Mouse (Mus musculus) ES-E14 (cell line): ENCODE measurements around the gene Macrod2. TPM values are rescaled to one million over a fixed set of nuclear protein-coding genes. Genes with fewer than 3 reads are reported as not detected.

Experiments
- DNase-seq: peaks from one replicate; pipeline ENCODE4 v3.0.0-alpha.2; 2013; ENCODE audit warnings: low read depth, low spot score
- H3K27ac ChIP-seq: 2 replicates; pipeline ENCODE4 v1.5.1; 2012; ENCODE audit warnings: low read depth, mild to moderate bottlenecking, low read length, moderate library complexity, mixed read lengths; ENCODE audit not compliant: poor library complexity, insufficient read depth, severe bottlenecking
- H3K36me3 ChIP-seq: 2 replicates; pipeline ENCODE4 v1.6.1; 2012; ENCODE audit warnings: mild to moderate bottlenecking, low read length, moderate library complexity, mixed read lengths; ENCODE audit not compliant: control insufficient read depth, poor library complexity, insufficient read depth, severe bottlenecking
- H3K4me1 ChIP-seq, 2 experiments: fragments of 150-350 bp in 1 of 2; sonication (generic) in 1 of 2; 2 replicates each; pipeline ENCODE4 v1.6.1; 2012; ENCODE audit warnings: low read length in 2 of 2, mild to moderate bottlenecking in 1 of 2, mixed read lengths in 1 of 2; ENCODE audit not compliant: control insufficient read depth in 2 of 2, insufficient read depth in 2 of 2, poor library complexity in 1 of 2
- H3K4me3 ChIP-seq, 2 experiments: fragments of 150-350 bp in 1 of 2; sonication (generic) in 1 of 2; 2 replicates each; pipeline ENCODE4 v1.5.1; 2012; ENCODE audit warnings: low read length in 2 of 2, low read depth in 1 of 2, mild to moderate bottlenecking in 1 of 2, mixed read lengths in 1 of 2; ENCODE audit not compliant: insufficient read depth in 1 of 2, poor library complexity in 1 of 2, severe bottlenecking in 1 of 2
- H3K9ac ChIP-seq: 2 replicates; pipeline ENCODE4 v1.6.1; 2012; ENCODE audit warnings: low read depth, mild to moderate bottlenecking, low read length, mixed read lengths; ENCODE audit not compliant: poor library complexity, insufficient read depth, severe bottlenecking
- H3K9me3 ChIP-seq: fragments of 150-350 bp; sonication (generic); 2 replicates; pipeline ENCODE4 v1.6.1; 2012; ENCODE audit warnings: low read depth, mild to moderate bottlenecking, low read length; ENCODE audit not compliant: control insufficient read depth, insufficient read depth
- CHD2 ChIP-seq: IDR thresholded peaks from 2 replicates; pipeline ENCODE4 v1.6.1; 2014; ENCODE audit warnings: mild to moderate bottlenecking, low read depth, low read length, inconsistent platforms
- HCFC1 ChIP-seq: IDR thresholded peaks from 2 replicates; pipeline ENCODE4 v1.6.1; 2012; ENCODE audit warnings: low read length, inconsistent platforms, borderline replicate concordance; ENCODE audit not compliant: insufficient read depth
- MAFK ChIP-seq: IDR thresholded peaks from 2 replicates; pipeline ENCODE4 v1.6.1; 2014; ENCODE audit warnings: mild to moderate bottlenecking, low read depth, low read length, inconsistent platforms; ENCODE audit not compliant: insufficient read depth
- ZC3H11A ChIP-seq: IDR thresholded peaks from 2 replicates; pipeline ENCODE4 v1.6.1; 2012; ENCODE audit warnings: low read depth, mild to moderate bottlenecking, inconsistent platforms, low read length, borderline replicate concordance
- ZNF384 ChIP-seq: IDR thresholded peaks from 2 replicates; pipeline ENCODE4 v1.6.1; 2012; ENCODE audit warnings: low read depth, low read length, inconsistent platforms
- in situ Hi-C, 2 experiments: fragments of 600-800 bp; cut with MboI; formaldehyde crosslinking; loops; one replicate each; pipeline ENCODE4 v1.15.1; 2025; ENCODE audit warnings: low sequenced_read_pairs in 2 of 2, inconsistent platforms in 1 of 2; ENCODE audit not compliant: unreplicated experiment in 2 of 2
- total RNA-seq: library from RNA; depleted of rRNA; stranded (reverse); fragments of 300-350 nt; gene quantifications from 2 replicates; pipeline ENCODE4 v1.2.3, GENCODE M21; 2012

The Macrod2 gene
- total RNA-seq, 1 experiment: 12.7 TPM

DNA sequence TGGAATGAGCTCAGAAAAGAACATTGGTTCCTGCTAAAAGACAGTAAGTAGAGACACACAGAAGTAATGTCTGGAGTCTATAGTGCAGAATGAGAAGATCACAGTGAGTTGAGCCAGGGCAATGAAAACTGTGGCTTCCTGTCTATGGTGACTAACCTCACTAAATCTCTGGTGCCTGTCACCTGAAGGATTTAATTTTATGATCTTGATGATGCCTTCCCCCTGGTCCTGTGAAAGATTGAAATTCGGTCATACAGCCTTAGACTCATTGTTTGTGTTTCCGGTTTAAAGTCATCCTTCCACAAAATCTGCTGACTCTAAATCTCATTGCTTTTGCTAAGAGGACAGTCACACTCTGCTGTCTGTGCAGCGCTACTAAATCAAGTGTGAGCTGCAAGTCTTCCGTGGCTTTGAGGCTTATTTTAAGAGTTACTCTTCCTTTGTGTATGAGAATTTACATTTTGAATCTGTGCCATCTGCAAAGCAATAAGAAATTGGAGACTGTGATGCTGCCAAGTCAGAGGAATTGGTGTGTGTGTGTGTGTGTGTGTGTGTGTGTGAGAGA is 1836.0 kb downstream of the Macrod2 start:
- H3K9me3 ChIP-seq: no peaks in the 10 kb centered on the region
- no peak overlapping the region for H3K27ac ChIP-seq
- H3K4me1 ChIP-seq: no peaks in the 10 kb centered on the region
- no peak overlapping the region for H3K4me3 ChIP-seq
- no peak overlapping the region for H3K9ac ChIP-seq
- in situ Hi-C loops: no loop called here
- DNase-seq: no peak
- no peak for TF ChIP-seq ZC3H11A
- TF ChIP-seq HCFC1: no peak
- TF ChIP-seq ZNF384: no peak
- H3K36me3 ChIP-seq: no peaks in the 10 kb centered on the region

GRCm38 (mm10) chr2:142232828-142233227 is 1837.7 kb downstream of the Macrod2 start:
- no peak for DNase-seq
- no peak overlapping the region for H3K4me3 ChIP-seq
- H3K4me1 ChIP-seq: no peaks in the 10 kb centered on the region
- no peak overlapping the region for H3K9ac ChIP-seq
- no peak overlapping the region for H3K27ac ChIP-seq
- no peaks in the 10 kb centered on the region for H3K36me3 ChIP-seq
- no peaks in the 10 kb centered on the region for H3K9me3 ChIP-seq
- in situ Hi-C loops: no loop called here
- TF ChIP-seq ZC3H11A (no peak), MAFK (no peak), HCFC1 (no peak), CHD2 (no peak), ZNF384 (no peak)

DNA sequence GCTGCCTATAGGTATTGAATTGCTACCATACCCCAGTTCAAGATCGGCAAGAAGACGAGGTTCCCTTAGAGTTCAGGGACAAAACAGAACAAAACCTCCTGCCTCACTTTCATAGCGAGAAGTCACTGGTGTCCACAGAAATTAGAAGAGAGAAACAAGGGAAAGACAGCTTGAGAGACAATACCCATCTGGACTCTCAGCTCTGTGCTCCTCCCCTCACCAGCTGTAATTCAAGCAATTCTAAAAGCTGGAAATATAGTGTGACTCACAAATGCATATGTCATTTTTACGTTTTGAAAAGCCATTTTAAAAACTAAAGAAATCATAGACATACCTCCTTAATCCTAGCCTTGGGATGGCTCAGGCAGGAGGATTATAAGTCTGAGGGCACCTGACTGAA is 1848.4 kb downstream of the Macrod2 start:
- in situ Hi-C loops: no loop called here
- Histone ChIP-seq H3K9me3 (no peaks in the 10 kb centered on the region), H3K27ac (no peak overlapping the region), H3K9ac (no peak overlapping the region), H3K4me3 (no peak overlapping the region), H3K36me3 (no peaks in the 10 kb centered on the region), H3K4me1 (no peaks in the 10 kb centered on the region)
- TF ChIP-seq MAFK (no peak), ZC3H11A (no peak), CHD2 (no peak), ZNF384 (no peak), HCFC1 (no peak)
- no peak for DNase-seq

GRCm38 (mm10) chr2:142250383-142250782 is 1855.3 kb downstream of the Macrod2 start:
- H3K9ac ChIP-seq: no peak overlapping the region
- H3K27ac ChIP-seq: no peak overlapping the region
- TF ChIP-seq MAFK (no peak), ZC3H11A (no peak), CHD2 (no peak), HCFC1 (no peak), ZNF384 (no peak)
- no peak overlapping the region for H3K4me3 ChIP-seq
- no peaks in the 10 kb centered on the region for H3K36me3 ChIP-seq
- in situ Hi-C loops: no loop called here
- H3K4me1 ChIP-seq: no peaks in the 10 kb centered on the region
- DNase-seq: no peak
- H3K9me3 ChIP-seq: no peaks in the 10 kb centered on the region

DNA sequence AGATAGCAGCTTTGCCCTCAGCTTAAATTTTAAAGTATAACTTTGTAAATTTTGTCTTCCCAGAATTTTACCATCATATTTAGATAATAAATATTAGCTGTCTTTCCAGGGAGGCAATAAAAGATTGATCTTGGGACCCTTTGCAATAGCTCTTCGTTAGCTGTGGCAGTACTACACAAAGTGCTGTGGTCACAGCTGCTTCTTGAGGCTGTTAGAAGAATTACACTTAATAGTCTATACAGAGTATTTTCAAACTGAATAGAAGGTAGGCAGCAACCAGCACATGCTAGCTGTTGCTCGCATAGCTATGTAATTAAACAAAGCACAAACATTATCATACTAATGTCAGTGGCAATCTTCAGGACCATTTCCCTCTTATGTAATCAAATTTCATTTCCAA is 1856.4 kb downstream of the Macrod2 start:
- Histone ChIP-seq H3K9ac (no peak overlapping the region), H3K27ac (no peak overlapping the region), H3K9me3 (no peaks in the 10 kb centered on the region), H3K4me1 (no peaks in the 10 kb centered on the region), H3K36me3 (no peaks in the 10 kb centered on the region), H3K4me3 (no peak overlapping the region)
- DNase-seq: no peak
- in situ Hi-C loops: no loop called here
- TF ChIP-seq HCFC1 (no peak), CHD2 (no peak), ZNF384 (no peak), ZC3H11A (no peak), MAFK (no peak)
